Mouse (Mus musculus) ES-Bruce4 (cell line): ENCODE data around the gene Zscan29.

Experiments used
- EP300 ChIP-seq: IDR thresholded peaks from 2 replicates; pipeline ENCODE4 v1.6.1; 2011; ENCODE audit warnings: low read depth, low read length; ENCODE audit not compliant: insufficient read depth
- POLR2A ChIP-seq: IDR thresholded peaks from one replicate; pipeline ENCODE4 v1.8.1; 2011; ENCODE audit warnings: low read length; ENCODE audit not compliant: insufficient read depth

DNA sequence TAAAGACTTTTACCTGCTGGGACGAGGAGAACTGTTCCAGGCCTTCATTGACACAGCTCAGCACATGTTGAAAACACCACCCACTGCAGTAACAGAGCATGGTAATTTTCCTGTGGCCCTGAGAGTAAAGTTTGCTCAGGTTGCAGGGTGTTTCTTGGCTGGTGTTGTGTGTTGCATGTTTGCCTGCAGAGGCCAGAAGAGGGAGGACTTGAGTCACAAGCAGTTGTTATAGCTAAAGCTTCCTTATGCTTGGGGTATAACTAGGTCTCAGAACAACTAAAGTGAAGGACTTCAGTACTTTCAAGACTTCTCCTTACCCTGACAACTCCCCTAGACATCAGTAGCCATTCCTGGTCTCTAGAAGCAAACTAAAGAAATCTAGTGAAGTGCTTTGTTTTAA is 17.6 kb upstream of the Zscan29 start:
- no peak for TF ChIP-seq EP300
- TF ChIP-seq POLR2A, result no peak
